ENCODE assay signal across 8 mouse cellular contexts in genomic region chr11:5995989-5996388, GRCm38 (mm10). TPM values are rescaled to one million over a fixed set of nuclear protein-coding genes. Genes with fewer than 3 reads are reported as not detected.
DNase-seq lines count a peak whose midpoint lies in the region; ATAC-seq and TF ChIP-seq lines count a peak whose summit lies in the region.

No protein-coding gene starts in this region.

- no peak overlapping the region for H3K9ac ChIP-seq in MEL (ENCODE audit: control insufficient read depth, low read depth, low read length, poor library complexity, severe bottlenecking)
- H3K9ac ChIP-seq in forebrain, postnatal 0 days, result no peak overlapping the region
- no peak overlapping the region for H3K9ac ChIP-seq in hindbrain, embryonic 16.5 days (ENCODE audit: low read depth, low read length)

- no peaks in the 10 kb centered on the region for H3K27me3 ChIP-seq in MEL (ENCODE audit: control insufficient read depth in 1 of 2, insufficient read depth in 2 of 2, low read length in 2 of 2)
- H3K27me3 ChIP-seq in forebrain, postnatal 0 days (ENCODE audit: insufficient read depth, low read length), result no peaks in the 10 kb centered on the region
- no peaks in the 10 kb centered on the region for H3K27me3 ChIP-seq in hindbrain, embryonic 16.5 days (replicated peaks; ENCODE audit: control insufficient read depth, insufficient read depth, low read length)

- H3K4me2 ChIP-seq in forebrain, postnatal 0 days (ENCODE audit: low read depth), result no peak overlapping the region
- no peak overlapping the region for H3K4me2 ChIP-seq in hindbrain, embryonic 16.5 days (ENCODE audit: low read length)

- no peak for TF ChIP-seq POLR2A in MEL (IDR thresholded peaks at IDR 0.05; ENCODE audit: control insufficient read depth in 1 of 2, insufficient read depth in 1 of 2, low read depth in 1 of 2, low read length in 2 of 2, poor library complexity in 1 of 2)

- TF ChIP-seq CTCF in MEL (IDR thresholded peaks at IDR 0.05 in 2 of 3, conservative IDR thresholded peaks at IDR 0.05 in 1 of 3; ENCODE audit: control insufficient read depth in 1 of 3, insufficient read depth in 1 of 3, low read depth in 2 of 3, low read length in 3 of 3, poor library complexity in 1 of 3, severe bottlenecking in 1 of 3), result peak; percentile 90 to 99 (median 98)
- peak; percentile 95 for TF ChIP-seq CTCF in forebrain, postnatal 0 days (IDR thresholded peaks at IDR 0.05; ENCODE audit: low read depth)

- no peak overlapping the region for H3K27ac ChIP-seq in MEL (ENCODE audit: control insufficient read depth, low read depth, low read length)
- no peak overlapping the region for H3K27ac ChIP-seq in forebrain, postnatal 0 days (ENCODE audit: low read depth, low read length)
- no peak overlapping the region for H3K27ac ChIP-seq in hindbrain, embryonic 16.5 days (ENCODE audit: low read depth, low read length)

- DNase-seq in MEL (ENCODE audit: low read depth, low spot score), result peak; percentile 87
- peak; percentile 66 for DNase-seq in c-Kit-positive CD71-positive TER-119-positive erythroid progenitor cells, embryonic 14.5 days (ENCODE audit: low spot score)
- DNase-seq in forebrain, postnatal 0 days, result peak; percentile 86
- DNase-seq in left cerebral cortex, adult 18-20 months (ENCODE audit: low spot score in 2 of 2), result peak; percentile 78 to 84
- DNase-seq in mesoderm, embryonic 11.5 days (ENCODE audit: low read depth, low spot score), result peak; percentile 85
- peak; percentile 86 for DNase-seq in right cerebral cortex, postnatal 4 days
- DNase-seq in yolk sac, embryonic 10.5 days (ENCODE audit: low spot score), result peak; percentile 48

- H3K79me2 ChIP-seq in MEL (ENCODE audit: control insufficient read depth, insufficient read depth, low read length, poor library complexity), result no peaks in the 10 kb centered on the region

- H3K36me3 ChIP-seq in MEL (ENCODE audit: control insufficient read depth in 1 of 2, insufficient read depth in 2 of 2, low read length in 2 of 2), result no peaks in the 10 kb centered on the region
- peaks cover 30% of the 10 kb centered on the region for H3K36me3 ChIP-seq in forebrain, postnatal 0 days (ENCODE audit: insufficient read depth)
- peaks cover 2% of the 10 kb centered on the region; the same call in 1 of the 2 replicates for H3K36me3 ChIP-seq in hindbrain, embryonic 16.5 days (ENCODE audit: control insufficient read depth, insufficient read depth, low read length)

- TF ChIP-seq EP300 in MEL (IDR thresholded peaks at IDR 0.05; ENCODE audit: low read depth in 1 of 2, low read length in 2 of 2), result no peak

- H3K4me3 ChIP-seq in MEL (ENCODE audit: control insufficient read depth in 1 of 2, insufficient read depth in 1 of 2, low read depth in 2 of 2, low read length in 2 of 2), result no peak overlapping the region
- no peak overlapping the region for H3K4me3 ChIP-seq in forebrain, postnatal 0 days (ENCODE audit: low read depth, low read length)
- H3K4me3 ChIP-seq in hindbrain, embryonic 16.5 days (ENCODE audit: low read length), result no peak overlapping the region

- 11% methylated on average over 8 of the region's 8 CpGs for WGBS in forebrain, postnatal 0 days
- WGBS in hindbrain, embryonic 16.5 days, result 20% methylated on average over 8 of the region's 8 CpGs

- no peak for ATAC-seq in forebrain, postnatal 0 days
- ATAC-seq in hindbrain, embryonic 16.5 days, result peak; percentile 28

- no peaks in the 10 kb centered on the region for H3K9me3 ChIP-seq in MEL (replicated peaks; ENCODE audit: insufficient read depth, low read length)
- no peaks in the 10 kb centered on the region for H3K9me3 ChIP-seq in forebrain, postnatal 0 days (ENCODE audit: low read length)
- H3K9me3 ChIP-seq in hindbrain, embryonic 16.5 days (ENCODE audit: control insufficient read depth, low read length), result no peaks in the 10 kb centered on the region

- H3K4me1 ChIP-seq in MEL (ENCODE audit: control insufficient read depth in 1 of 2, insufficient read depth in 2 of 2, low read length in 2 of 2), result no peaks in the 10 kb centered on the region
- peaks cover 14% of the 10 kb centered on the region for H3K4me1 ChIP-seq in forebrain, postnatal 0 days (ENCODE audit: insufficient read depth)
- H3K4me1 ChIP-seq in hindbrain, embryonic 16.5 days (ENCODE audit: control insufficient read depth, insufficient read depth, low read depth, low read length), result peaks cover 13% of the 10 kb centered on the region

- peak; percentile 97 for TF ChIP-seq RAD21 in MEL (IDR thresholded peaks at IDR 0.05; ENCODE audit: low read depth, low read length)

TF ChIP-seq in MEL, 35 proteins besides CTCF, POLR2A, EP300 and RAD21:
- TF ChIP-seq SMC3 (IDR thresholded peaks at IDR 0.05; ENCODE audit: low read depth, low read length) (peak; percentile 97), ZC3H11A (IDR thresholded peaks at IDR 0.05; ENCODE audit: low read depth, low read length) (peak; percentile 95), JUND (IDR thresholded peaks at IDR 0.05; ENCODE audit: low read depth, low read length) (no peak), KAT2A (conservative IDR thresholded peaks at IDR 0.05; ENCODE audit: low read depth, low read length) (no peak), ZNF384 (IDR thresholded peaks at IDR 0.05; ENCODE audit: low read depth, low read length) (no peak)

RNA-seq across cellular contexts. Expression of gene Ykt6, which starts 40.5 kb away (rescaled TPM):
- 83.9 and 89.5 TPM in 2 replicates for total RNA-seq in MEL (2012; rRNA removed)
- polyA plus RNA-seq in MEL (2012; ENCODE audit: insufficient read depth in 1 of 2, insufficient read length in 2 of 2, low read depth in 1 of 2, low replicate concordance in 2 of 2, missing spikeins in 1 of 2), result 10 to 100 TPM; 76.5 to 98.1 TPM
- total RNA-seq in forebrain, postnatal 0 days (2014; rRNA removed), result 181 and 195 TPM in 2 replicates
- polyA plus RNA-seq in forebrain, postnatal 0 days (2015; fragmentation: Nextera tagmentation; extraction: Ambion mirVana), result 101 and 102 TPM in 2 replicates
- polyA plus RNA-seq in hindbrain, embryonic 16.5 days (2015; fragmentation: Nextera tagmentation; extraction: Ambion mirVana), result 98.9 and 99.7 TPM in 2 replicates
- 10 to 100 TPM; 78.9 to 79.3 TPM for total RNA-seq in left cerebral cortex, adult 18-20 months (2021)

RNA-seq across cellular contexts. Expression of gene Gck, which starts 46.1 kb away (rescaled TPM):
- not detected in 2 replicates for total RNA-seq in MEL (2012; rRNA removed)
- not detected for polyA plus RNA-seq in MEL (2012; ENCODE audit: insufficient read depth in 1 of 2, insufficient read length in 2 of 2, low read depth in 1 of 2, low replicate concordance in 2 of 2, missing spikeins in 1 of 2)
- 8.6 and 12.9 TPM in 2 replicates for total RNA-seq in forebrain, postnatal 0 days (2014; rRNA removed)
- 7.1 and 7.2 TPM in 2 replicates for polyA plus RNA-seq in forebrain, postnatal 0 days (2015; fragmentation: Nextera tagmentation; extraction: Ambion mirVana)
- polyA plus RNA-seq in hindbrain, embryonic 16.5 days (2015; fragmentation: Nextera tagmentation; extraction: Ambion mirVana), result 5.7 and 6.6 TPM in 2 replicates
- 1 to 10 TPM in 1 of 2 experiments, under 1 TPM in 1; 0.44 to 1.2 TPM for total RNA-seq in left cerebral cortex, adult 18-20 months (2021)
